Mouse (Mus musculus): ENCODE data around the gene 5031410I06Rik.
"Not testable (repeated sequence)": the region's sequence is repeated elsewhere in the genome, so short reads cannot be mapped to it uniquely, and the experiment has no call there.

5031410I06Rik gene

DNA sequence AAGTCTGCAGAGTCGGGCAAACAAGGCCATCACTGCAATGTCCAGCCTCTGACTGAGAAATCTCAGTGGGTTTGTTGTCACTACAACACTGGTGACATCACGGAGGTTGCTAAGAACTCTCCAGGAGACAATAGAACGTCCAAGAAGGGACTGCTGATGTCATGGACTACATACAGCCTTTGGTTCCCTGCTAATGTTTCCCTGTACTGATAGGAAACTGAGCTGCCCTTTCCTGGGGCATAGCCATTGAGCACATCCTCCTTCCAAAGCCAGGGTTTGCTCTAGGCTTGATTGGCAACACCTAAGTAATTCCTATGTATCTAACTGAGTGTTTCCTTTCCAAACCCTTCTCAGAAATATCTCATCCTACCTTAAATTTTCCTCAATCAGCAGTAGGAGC, at the start of gene 5031410I06Rik:
5031410I06Rik (minus strand) TSS at position 101 of the 400 bp plus-strand sequence.
- DNase-seq (ENCODE audit: low spot score): not testable (repeated sequence)

DNA sequence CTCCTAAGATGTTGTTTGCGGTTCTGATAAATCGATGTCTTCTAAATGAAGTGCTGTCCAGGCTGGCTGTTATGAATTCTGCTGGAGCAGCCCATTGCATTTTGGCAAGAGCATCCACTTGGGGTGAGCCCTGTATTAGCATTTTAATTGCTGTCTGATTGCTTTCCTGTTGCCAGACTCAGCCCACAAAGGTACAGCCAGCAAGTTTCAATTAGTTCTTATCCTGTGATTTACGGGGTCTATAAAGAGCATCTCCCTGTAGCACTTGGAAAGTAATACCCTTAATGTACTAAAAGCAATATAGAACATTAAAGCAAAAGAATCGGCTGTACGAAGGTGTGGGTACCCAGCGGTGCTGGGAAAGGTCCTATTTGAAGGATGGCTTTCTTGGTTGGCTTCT, 37.7 kb upstream of the 5031410I06Rik start:
- no peak for DNase-seq (ENCODE audit: low spot score)

DNA sequence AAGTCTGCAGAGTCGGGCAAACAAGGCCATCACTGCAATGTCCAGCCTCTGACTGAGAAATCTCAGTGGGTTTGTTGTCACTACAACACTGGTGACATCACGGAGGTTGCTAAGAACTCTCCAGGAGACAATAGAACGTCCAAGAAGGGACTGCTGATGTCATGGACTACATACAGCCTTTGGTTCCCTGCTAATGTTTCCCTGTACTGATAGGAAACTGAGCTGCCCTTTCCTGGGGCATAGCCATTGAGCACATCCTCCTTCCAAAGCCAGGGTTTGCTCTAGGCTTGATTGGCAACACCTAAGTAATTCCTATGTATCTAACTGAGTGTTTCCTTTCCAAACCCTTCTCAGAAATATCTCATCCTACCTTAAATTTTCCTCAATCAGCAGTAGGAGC, 16.2 kb upstream of the 5031410I06Rik start, which contains the start of gene Gm10220:
Gm10220 (minus strand) TSS at position 101 of the 400 bp plus-strand sequence.
- DNase-seq (ENCODE audit: low spot score): not testable (repeated sequence)

DNA sequence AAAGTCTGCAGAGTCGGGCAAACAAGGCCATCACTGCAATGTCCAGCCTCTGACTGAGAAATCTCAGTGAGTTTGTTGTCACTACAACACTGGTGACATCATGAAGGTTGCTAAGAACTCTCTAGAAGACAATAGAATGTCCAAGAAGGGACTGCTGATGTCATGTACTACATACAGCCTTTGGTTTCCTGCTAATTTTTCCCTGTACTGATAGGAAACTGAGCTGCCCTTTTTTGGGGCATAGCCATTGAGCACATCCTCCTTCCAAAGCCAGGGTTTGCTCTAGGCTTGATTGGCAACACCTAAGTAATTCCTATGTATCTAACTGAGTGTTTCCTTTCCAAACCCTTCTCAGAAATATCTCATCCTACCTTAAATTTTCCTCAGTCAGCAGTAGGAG, 16.0 kb downstream of the 5031410I06Rik start, which contains the start of gene Gm10471:
Gm10471 (minus strand) TSS at position 101 of the 400 bp plus-strand sequence.
- not testable (repeated sequence) for DNase-seq (ENCODE audit: low spot score)

- DNase-seq (ENCODE audit: low spot score): not testable (repeated sequence)
These were observed 26.1 kb downstream of the 5031410I06Rik start for GRCm38 (mm10) chr5:26079023-26079422.

- DNase-seq (ENCODE audit: low spot score): no peak
These were observed 34.4 kb downstream of the 5031410I06Rik start for GRCm38 (mm10) chr5:26070716-26071115.

DNA sequence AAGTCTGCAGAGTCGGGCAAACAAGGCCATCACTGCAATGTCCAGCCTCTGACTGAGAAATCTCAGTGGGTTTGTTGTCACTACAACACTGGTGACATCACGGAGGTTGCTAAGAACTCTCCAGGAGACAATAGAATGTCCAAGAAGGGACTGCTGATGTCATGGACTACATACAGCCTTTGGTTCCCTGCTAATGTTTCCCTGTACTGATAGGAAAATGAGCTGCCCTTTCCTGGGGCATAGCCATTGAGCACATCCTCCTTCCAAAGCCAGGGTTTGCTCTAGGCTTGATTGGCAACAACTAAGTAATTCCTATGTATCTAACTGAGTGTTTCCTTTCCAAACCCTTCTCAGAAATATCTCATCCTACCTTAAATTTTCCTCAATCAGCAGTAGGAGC, 46.7 kb downstream of the 5031410I06Rik start, which contains the start of gene Gm7347:
Gm7347 (minus strand) TSS at position 101 of the 400 bp plus-strand sequence.
- not testable (repeated sequence) for DNase-seq (ENCODE audit: low spot score)
